Mouse (Mus musculus) kidney, adult 2 months (tissue): ENCODE data around the gene Egfem1.

Experiments
- CTCF ChIP-seq: fragments of 200-500 bp; conservative IDR thresholded peaks from 2 replicates; pipeline ENCODE4 v1.5.1; 2011; ENCODE audit warnings: low read depth, mild to moderate bottlenecking, control low read depth, low read length, moderate library complexity, mixed read lengths; ENCODE audit not compliant: insufficient read depth, insufficient read length
- POLR2A ChIP-seq: fragments of 200-500 bp; IDR thresholded peaks from one replicate; pipeline ENCODE4 v1.6.1; 2011; ENCODE audit warnings: low read depth, low read length, control low read depth

- TF ChIP-seq CTCF, result no peak
- TF ChIP-seq POLR2A, result no peak
Observed at GRCm38 (mm10) chr3:29114517-29114916, 32.7 kb downstream of the Egfem1 start.
